Mouse (Mus musculus) ovary, postnatal 10 days (tissue): ENCODE data around the gene Car10.

ENCODE experiments used
- DNase-seq: peaks from one replicate; pipeline ENCODE4 v3.0.0; 2022; ENCODE audit warnings: low spot score

Car10 gene

DNA sequence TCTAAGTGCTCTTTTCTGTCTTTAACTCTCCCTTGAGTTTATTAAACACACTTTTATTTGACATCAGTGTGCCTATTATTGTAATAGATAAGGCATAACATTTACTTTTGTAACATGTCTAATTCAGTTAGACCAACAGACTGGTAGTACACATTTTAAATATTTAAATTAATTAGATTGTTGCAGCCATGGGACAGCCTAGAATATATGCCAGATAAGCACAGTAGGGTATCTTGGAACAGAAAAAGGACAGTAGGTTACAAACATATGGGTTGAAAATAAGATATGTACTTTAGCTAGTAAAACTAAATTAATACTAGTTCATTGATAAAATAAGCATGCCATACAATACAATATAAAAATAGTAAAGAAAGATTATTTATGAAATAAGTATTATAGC, 74.6 kb downstream of the Car10 start:
- no peak for DNase-seq

DNA sequence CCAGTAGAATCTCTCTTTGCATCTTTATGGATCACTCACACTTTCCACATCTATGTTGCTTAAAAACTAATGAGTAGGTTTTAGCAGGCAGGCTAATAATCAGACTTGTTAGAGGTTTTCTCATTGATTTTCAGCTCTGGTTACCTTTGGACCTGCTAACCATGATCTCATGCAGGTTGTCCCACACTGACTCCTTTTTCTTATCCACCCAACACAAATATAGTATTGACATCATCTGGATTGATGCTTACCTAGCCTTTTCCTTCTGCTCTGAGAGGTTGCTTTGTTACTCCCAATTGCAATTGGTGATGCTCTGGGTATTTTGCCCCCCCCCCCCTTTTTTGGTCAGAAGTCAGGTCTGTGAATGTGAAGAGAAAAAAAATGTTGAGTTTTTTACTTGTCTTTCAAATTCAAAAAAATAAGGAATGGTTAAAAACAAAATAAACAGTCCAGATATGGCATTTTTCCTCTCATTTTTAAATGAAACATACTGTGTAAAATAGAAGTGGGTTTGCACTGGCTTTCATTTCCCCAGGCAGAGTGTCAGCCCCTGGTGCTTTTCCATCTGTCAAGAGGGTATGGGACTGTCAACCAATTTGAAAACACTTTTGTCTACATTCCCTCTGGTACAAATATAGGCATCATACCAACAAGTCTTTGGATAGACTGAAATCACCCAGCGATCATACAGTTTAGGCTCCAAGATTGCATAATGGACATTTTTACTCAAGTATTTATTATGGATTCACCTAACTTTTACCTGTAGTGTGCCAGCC, 75.9 kb downstream of the Car10 start:
- DNase-seq: no peak

DNA sequence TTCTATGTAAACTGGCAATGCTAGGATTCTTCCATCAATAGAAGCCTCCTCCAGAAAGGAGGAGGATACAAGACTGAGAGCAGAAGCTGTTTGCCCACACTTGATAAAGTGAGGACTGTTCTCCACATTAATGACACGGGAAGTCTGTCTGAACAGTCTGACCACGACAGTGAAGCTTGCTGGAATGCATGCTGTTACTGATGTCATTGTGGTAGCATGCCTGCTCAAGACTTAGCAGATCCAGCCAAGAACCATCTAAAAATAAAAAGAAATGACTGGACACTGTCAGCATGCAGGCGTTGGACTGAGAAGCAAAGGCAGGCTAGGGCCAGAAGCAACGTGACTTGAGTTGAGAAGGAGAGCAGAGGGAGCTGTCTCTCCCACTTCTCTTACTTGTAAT, 87.6 kb downstream of the Car10 start:
- no peak for DNase-seq

DNA sequence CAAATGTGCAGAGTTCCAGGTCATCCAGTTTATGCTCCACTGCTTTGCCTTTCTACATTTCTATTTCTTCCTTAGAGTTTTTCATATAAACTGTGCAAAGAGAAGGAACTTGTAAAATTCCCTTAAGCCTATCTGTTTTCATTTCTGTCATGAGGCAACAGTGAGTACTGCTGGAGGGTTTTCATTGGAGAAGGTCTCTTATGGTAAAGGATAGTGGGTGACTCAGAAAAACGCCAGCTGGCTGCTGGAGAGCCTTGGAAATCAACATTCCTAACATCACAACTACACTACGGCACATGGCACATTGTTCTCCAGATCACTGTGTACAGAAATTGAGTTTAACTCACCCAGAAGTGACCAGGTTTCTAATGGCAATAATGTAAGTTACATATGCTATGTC, 88.3 kb downstream of the Car10 start:
- DNase-seq: no peak

DNA sequence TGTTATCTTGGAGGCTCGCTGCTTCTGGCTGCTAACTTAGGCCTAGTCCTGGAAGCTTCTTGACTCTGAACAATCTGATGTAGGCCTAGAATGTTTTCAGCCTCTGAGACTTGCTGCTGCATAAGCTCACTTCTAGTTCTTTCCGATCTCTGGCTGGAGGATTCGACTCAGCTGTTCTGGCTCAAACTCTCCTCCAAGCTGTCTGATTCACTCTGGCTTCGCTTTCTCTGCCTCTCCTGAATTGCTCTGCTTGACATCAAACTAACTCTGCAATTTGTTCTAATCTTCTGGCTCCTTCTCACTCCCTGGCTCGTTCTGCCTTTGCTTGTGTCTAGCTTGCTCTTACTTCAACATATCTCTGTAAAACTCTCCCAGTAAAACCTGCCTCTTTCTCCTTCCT, 90.8 kb downstream of the Car10 start:
- DNase-seq: no peak

DNA sequence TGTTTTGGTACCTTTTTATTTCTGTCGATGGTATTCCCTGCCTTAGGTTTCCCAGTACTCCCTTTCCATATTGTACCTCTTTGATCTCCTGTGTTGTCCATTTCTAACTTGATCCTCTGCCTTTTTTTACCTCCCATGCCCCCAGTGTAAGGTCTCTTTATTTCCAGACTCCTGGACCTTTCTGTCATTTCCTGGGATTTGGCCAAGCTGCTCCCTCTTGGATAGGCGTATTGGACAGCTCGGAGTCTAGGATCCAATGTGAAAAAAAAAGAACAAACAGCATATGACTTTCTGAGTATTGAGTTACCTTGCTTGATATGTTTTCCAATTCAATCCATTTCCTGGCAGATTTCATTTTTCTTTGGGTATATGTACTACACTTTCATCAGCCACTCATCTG, 102.2 kb downstream of the Car10 start:
- DNase-seq: no peak

DNA sequence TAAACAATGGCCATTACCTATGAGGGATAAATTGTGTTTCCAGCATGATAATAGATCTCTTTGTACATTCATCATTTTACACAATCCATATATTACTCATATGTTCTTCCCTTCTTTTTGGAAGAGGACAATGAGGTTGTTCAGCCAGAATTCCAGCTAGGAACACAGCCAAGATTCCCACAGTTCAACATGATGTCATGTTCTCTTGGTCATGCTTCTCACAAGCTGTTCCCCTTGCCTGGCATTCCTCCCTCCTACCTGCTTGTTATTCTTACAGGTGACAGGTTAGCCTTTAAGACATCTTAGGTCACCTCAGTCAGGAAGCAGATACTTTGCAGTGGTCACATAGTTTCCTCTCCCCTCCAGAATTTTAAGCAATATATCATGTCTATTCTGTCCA, 119.6 kb downstream of the Car10 start:
- no peak for DNase-seq

DNA sequence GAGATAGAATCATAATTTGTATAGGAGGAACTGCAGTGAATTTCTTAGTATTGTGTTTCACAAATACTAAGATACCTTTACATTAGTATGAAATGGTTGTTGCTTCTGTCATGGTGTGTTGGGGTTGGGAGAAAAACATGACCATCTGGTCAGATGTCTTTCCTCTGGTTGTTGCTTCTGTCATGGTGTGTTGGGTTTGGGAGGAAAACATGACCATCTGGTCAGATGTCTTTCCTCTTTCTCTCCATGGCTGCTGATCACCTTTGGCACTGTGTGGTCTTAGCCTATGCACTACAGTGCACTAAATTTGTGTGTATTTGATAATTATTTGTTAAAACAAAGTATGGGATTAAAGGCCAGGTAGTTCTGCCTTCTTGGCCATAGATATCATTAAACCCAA, 132.2 kb downstream of the Car10 start:
- DNase-seq: no peak

DNA sequence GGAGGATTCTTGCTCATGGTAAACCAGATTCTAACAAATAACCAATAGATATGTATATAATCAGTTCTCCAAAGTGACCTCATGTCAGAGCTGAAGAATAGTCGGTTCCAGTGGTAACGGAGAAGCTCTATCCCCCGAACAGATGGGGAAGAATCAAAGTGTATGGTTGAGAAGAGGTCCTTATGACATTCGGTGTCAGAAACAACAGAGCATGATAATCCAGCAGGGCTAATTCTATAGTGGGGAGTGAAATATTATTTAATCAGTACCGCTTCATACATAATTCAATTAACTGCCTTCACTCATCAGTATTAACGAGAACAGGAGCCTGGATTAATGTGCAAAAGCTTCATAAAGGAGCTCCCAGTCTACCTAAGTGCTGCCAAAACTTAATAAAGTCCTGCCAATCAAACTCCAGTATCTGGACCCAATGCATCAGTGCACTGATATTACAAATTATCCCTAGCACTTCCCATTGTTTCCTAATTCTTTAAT, 152.0 kb downstream of the Car10 start:
- no peak for DNase-seq

DNA sequence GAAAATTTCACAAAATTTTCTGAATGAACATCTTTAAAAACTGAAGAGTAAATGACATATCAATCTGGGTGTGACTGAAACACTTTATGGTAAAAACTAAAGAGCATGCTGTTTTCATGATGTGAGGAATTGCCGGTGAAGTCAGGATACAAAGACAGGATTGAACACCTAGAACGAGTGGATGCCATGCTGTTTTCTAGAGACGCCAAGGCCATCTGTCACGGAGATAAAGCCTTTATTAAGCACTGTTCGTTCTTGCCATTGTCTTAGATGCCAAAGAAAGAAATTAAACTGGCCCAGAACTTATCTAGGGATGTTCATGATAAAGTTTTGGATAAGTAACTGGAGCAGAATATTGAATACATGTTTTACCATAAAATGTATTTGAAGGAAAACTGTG, 153.9 kb downstream of the Car10 start:
- no peak for DNase-seq

DNA sequence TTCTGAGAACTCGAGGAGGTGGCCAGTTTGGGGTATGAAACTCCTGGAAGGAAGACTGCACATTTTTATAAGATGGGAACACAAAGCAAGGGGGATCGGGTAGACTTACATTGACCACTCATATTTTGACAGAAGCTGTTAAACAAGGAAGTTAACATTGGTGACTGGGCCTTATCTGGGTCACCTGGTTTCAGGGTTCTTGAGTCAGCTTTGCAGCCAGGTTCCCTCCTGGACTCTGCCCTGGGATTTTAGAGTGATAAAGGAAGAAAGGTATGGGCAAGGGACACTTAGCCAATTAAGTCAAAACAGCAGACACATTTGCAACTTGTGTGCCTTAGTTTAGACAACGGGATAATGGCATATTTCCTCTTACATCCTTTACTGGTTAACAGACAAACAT, 166.2 kb downstream of the Car10 start:
- DNase-seq: no peak

DNA sequence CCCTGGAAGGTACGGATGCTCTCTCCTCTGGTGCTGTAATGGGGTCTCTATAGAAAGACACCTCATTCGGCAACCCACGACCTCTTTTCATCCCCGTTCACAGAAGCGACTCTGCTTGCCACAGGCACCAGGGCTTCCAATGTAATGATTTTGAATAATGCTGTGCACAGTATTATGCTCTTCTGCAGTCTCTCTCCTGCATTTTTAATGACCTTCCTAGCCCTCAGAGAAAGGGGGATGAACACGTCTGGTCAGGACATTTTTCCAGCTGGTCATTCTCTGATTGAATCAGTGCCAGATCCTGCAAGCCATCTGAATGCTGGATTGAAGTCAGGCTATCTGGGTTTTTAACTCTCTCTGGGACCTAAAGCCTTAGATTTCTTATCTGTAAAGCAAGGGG, 174.2 kb downstream of the Car10 start:
- no peak for DNase-seq

DNA sequence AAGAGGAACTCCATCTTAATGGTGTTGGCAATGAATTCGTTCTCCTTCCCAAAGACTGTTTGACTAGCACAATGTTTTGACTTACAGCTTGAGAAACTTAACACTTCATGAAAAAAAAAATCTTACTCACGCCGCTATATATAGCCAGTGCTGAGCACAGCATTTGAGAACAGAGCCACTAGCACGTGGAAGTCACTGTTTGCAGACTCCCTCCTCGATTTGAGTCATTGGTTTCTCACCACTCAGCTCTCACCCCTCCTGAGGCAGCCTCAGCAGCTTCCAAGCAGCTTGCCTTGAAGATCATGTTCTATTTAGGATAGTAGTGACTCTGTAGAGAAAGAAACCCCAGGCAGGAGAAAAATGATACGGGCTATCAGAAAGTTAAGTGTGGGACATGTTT, 176.1 kb downstream of the Car10 start:
- no peak for DNase-seq

DNA sequence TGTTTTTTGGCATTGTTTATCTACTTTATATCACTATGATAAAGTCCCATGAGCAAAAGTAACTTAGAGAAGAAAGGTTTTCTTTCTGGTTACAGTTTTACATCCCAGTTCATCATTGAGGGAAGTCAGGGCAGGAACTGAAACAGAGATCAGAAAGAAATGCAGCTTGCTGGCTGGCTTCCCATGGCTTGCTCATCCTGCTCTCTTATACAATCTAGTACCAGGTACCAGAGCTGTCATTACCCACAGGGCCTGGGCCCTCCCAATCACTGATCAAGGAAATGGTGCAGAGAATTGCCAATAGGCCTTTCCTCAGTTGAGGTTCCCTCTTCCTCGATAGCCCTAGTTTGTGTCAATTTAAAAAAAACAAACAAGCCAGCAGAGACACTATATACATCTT, 195.8 kb downstream of the Car10 start:
- no peak for DNase-seq

DNA sequence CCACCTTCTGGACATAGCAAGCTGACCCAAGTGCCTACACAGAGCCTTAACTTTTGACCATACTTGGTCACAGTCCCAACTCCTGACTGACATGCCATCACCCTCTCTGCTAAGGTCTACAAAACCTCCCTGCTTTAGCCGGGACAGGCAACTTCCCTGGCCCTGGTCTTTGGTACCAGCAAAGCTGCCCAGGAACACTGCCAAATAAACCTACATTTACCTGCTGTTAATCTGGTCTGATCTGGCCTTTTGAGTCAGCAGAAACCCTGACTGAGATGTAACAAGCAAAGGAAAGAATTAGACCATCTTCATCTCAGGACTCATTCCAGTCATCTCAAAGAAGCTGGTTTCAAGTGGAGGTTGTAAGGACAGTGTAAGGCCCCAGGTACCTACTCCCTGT, 212.2 kb downstream of the Car10 start:
- no peak for DNase-seq

DNA sequence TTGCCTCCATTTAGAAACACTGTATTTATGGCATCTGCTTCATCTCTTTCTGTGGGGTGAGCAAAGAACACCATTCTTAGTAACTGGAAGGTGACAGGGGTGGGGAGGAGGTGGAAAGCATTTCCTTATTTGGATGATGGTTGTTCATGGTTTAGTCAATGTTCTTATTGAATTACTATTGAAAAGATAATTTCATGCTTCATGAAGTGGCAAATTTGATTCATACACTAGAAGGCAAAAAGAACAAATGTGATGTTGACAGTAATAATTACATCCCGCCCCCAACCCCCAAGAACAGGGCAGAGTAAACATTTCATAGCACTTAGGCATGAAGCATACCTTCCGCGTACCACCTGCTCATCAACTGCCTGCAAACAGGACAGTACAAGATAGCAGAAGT, 239.9 kb downstream of the Car10 start:
- no peak for DNase-seq

DNA sequence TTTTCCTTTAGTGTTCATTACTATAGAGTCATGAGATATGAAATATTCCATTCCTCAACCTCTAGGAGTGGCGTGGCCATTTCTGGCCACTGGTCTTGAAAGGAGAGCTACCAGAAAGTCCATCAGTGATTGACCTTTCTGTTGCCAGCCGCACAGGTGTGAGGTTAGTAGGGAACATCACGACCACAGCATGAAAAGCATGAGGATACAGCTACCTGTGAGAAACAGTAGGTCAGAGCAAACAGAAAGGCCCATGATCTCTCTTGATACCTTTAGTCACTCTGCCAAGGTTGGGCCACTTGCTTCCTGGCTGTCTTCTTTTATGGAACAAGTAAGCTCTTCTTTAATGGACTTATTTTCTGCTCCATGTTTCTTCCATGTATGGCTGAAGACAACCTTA, 246.1 kb downstream of the Car10 start:
- no peak for DNase-seq

DNA sequence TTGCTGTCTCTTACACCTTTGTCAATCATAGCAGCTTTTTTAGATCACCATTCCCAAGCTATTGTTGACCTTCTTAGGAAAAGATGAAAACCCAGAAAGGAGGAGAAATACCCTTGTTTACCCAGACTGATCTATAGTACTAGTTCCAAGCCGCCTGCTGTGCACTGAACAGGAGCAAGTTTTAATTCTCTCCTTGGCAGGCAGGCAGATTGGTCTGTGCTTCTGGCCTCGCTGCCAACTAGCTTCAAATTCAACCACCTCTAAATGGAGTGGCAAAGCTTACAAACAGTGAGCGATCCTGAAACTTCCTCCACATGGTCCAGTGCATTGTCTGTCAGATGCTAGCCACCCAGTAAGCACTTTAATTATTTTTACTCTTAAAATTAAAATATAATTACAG, 247.0 kb downstream of the Car10 start:
- no peak for DNase-seq

DNA sequence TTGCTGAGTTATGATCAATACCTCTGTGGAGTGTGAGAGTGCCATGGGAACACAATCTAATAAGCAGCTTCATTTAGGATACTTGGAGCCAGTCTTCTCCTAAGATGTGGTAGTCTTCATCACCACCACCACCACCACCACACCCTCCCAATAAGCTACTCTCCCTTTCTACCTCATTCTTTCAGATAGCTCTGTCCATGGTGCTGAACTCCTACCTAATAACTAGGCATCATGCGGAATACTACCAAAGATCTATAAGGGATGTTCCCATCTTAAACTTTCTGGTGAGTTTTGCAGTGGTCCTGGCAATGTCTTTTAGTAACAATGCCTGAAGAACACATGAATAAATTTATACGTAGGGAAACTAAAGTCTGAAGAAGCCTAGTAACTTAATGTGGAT, 263.7 kb downstream of the Car10 start:
- DNase-seq: no peak

DNA sequence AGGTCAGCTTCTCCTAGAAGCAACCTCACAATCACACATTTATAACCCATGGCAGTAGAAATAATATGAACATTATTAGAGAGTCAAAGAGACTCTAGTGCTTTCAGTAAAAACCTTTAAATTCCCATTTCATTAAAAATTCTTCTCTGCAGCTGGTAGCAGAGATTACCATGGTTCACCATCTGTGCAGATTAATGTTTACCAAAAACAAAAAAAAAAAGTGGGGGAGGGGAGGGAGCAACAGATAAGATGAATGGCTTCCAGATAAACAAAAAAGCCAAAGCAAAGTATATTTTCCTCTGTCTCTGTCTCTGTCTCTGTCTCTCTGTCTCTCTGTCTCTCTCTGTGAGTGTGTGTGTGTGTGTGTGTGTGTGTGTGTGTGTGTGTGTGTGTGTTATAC, 266.3 kb downstream of the Car10 start:
- DNase-seq: no peak

DNA sequence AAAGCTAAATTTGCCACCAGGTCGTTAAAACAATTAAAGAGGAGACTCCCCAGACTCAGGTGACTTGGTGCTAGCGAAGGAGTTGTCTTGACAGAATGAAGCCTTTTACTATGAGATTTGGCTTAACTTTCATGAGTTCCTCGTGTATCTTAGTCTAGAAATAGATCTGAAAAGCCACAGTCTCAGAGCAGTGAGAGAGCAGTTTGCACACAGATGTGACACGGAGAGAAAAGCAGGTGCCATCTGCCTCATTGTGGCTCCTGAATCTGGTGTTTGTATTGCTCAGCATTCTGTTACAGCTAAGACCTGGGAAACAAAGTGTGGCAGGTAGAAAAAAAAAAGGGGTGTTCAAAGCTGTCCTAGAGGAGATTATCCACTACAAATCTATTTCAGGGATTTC, 269.4 kb downstream of the Car10 start:
- no peak for DNase-seq

DNA sequence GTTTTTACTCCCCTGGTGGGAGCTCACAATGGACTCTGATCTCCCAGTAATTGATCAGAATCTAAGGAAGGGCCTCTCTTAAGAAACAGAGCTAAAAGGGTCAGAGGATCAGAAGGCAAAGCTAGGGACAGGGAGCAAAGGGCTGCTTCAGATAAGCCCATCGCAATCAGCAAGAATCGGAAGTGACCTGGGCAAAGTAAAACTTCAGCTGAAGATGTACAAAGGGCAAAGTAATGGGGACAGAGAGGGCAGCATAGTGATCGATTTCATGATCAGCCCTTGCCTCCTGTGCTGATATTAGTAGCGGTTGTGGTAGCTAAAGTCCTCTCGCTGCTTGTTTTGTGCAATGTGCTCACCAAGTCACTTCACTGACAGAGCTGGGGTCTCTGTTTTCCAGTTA, 269.9 kb downstream of the Car10 start:
- no peak for DNase-seq

DNA sequence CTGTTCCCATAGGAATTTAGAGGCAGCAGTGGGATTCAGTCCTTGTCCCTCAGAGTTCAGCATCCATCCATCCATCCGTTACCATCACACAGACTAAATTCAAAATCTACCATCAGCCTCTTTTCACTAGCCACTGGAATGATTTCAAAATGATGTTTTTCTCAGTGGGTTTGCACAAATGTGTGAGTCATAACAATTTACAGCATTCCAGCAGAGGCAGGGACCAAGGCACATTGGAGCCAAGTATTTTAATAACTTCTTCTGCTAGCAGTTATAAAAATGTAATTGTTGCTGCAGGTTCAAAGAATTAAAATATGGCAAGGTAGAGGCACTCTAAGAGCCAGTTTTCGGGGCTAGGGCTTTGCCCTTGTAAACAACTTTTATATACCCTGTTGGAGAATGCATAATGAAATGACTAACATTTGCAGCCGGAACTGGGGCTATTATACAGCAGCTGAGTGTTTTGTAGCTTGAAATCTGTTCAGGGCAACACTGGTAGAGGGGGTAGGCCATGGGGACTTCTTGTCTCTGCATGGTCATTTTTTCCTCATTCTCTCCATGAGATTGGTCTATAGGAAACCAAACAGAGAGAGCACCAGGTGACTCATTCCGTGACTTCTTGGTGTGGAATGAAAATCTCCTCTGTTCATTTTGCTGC, 276.0 kb downstream of the Car10 start:
- DNase-seq: no peak

DNA sequence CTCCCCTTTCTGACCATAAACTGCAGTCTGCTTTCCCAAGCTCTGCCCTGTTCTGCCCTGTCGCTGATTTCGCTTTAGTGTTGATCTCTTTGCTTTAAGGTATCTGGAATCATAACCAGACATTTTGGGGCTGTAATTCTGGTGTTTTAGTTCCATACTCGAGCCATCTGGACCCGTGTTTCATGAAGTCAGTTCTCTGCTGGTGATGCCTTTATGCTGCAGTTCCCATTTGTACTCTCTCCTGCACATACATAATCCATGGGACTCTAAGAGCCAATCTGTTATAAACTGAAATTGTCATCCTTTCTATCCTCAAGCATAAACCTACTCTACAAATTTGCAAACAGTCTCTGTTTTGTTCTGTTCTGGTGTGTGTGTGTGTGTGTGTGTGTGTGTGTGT, 293.3 kb downstream of the Car10 start:
- DNase-seq: no peak
